Comparison of ENCODE assay signal across 25 mouse cellular contexts in the genomic region with DNA sequence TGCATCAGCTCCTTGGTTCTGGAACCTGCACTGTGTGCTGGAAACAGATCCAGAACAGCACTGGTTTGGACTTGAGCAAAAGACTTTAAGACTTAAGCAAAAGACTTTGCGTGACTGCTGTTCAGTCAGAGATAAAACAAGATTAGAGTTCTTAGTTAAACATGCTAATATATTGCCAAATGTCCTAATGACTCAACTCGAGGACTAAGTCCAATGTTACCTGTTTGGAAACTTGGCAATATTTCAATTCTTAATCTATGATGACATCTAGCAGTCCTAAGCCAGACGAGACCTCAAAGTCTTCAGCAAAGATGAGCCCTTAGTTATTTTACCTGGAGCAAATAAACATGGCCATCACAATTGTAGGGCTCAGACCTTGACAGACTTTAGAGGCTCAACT. TPM values are rescaled to one million over a fixed set of nuclear protein-coding genes. Genes with fewer than 3 reads are reported as not detected.
A peak's percentile ranks its signal among the peaks of the same experiment; 100 is the strongest.
DNase-seq lines count a peak whose midpoint lies in the region; ATAC-seq and TF ChIP-seq lines count a peak whose summit lies in the region.
"Had no signal": no experiment of that assay in that cellular context is flagged by ENCODE, and none has a peak within 500 bp of the region (broad histone marks: within the 10 kb centered on the region; RNA-seq: fewer than 3 reads in every experiment).

No protein-coding gene starts in this region.

- no peak overlapping the region for H3K9ac ChIP-seq in liver, embryonic 15.5 days
- no peak overlapping the region for H3K9ac ChIP-seq in intestine, embryonic 16.5 days (ENCODE audit: low read depth, low read length)
- no peak overlapping the region for H3K9ac ChIP-seq in stomach, postnatal 0 days (ENCODE audit: low read length)
- no peak overlapping the region for H3K9ac ChIP-seq in hindbrain, embryonic 12.5 days
- H3K9ac ChIP-seq: embryonic facial prominence, embryonic 15.5 days; forebrain, embryonic 15.5 days; hindbrain, embryonic 13.5 days had no signal

- no peaks in the 10 kb centered on the region for H3K9me3 ChIP-seq in liver, embryonic 15.5 days (replicated peaks)
- H3K9me3 ChIP-seq in intestine, embryonic 16.5 days (ENCODE audit: control insufficient read depth, low read length) = no peaks in the 10 kb centered on the region
- no peaks in the 10 kb centered on the region for H3K9me3 ChIP-seq in stomach, postnatal 0 days (ENCODE audit: control insufficient read depth, low read length)
- H3K9me3 ChIP-seq in hindbrain, embryonic 12.5 days (replicated peaks) = peaks cover 6% of the 10 kb centered on the region
- H3K9me3 ChIP-seq: embryonic facial prominence, embryonic 15.5 days; forebrain, embryonic 15.5 days had no signal

- H3K27ac ChIP-seq in liver, embryonic 15.5 days (replicated peaks) = peak overlapping the region; percentile 36; the same call in 1 of the 2 replicates
- H3K27ac ChIP-seq in intestine, embryonic 16.5 days (ENCODE audit: low read length) = no peak overlapping the region
- no peak overlapping the region for H3K27ac ChIP-seq in stomach, postnatal 0 days (replicated peaks)
- no peak overlapping the region for H3K27ac ChIP-seq in hindbrain, embryonic 12.5 days
- H3K27ac ChIP-seq: embryonic facial prominence, embryonic 15.5 days; forebrain, embryonic 15.5 days; heart, embryonic 10.5 days; hindbrain, embryonic 13.5 days had no signal

- DNase-seq in liver = no peak
- peak; percentile 88 for DNase-seq in gonadal fat pad, adult 2 months (ENCODE audit: low read depth)
- no peak for DNase-seq in stomach, postnatal 0 days (ENCODE audit: low spot score)
- no peak for DNase-seq in B cell, adult 2 months
- DNase-seq: adrenal gland, adult 8-10 months; cerebellum, adult 2 months; cerebellum, postnatal 10 days; embryo, embryonic 11 days; gastrocnemius, postnatal 36 days; heart, adult 18-20 months; heart, postnatal 10 days; heart, postnatal 4 days had no signal

- H3K4me1 ChIP-seq in liver, embryonic 15.5 days (replicated peaks) = peaks cover 3% of the 10 kb centered on the region; the same call in 1 of the 2 replicates
- no peaks in the 10 kb centered on the region for H3K4me1 ChIP-seq in intestine, embryonic 16.5 days (ENCODE audit: control insufficient read depth, insufficient read depth, low read length)
- no peaks in the 10 kb centered on the region for H3K4me1 ChIP-seq in stomach, postnatal 0 days (replicated peaks; ENCODE audit: control insufficient read depth, insufficient read depth)
- H3K4me1 ChIP-seq in hindbrain, embryonic 12.5 days = 0 out of 2 replicates have a peak, but pooled peaks cover under 1% of the 10 kb centered on the region
- H3K4me1 ChIP-seq: embryonic facial prominence, embryonic 15.5 days; hindbrain, embryonic 13.5 days had no signal

- H3K36me3 ChIP-seq in liver, embryonic 15.5 days (replicated peaks) = no peaks in the 10 kb centered on the region
- no peaks in the 10 kb centered on the region for H3K36me3 ChIP-seq in intestine, embryonic 16.5 days (ENCODE audit: control insufficient read depth, insufficient read depth, low read length)
- H3K36me3 ChIP-seq in stomach, postnatal 0 days (ENCODE audit: control insufficient read depth, insufficient read depth, low read length) = no peaks in the 10 kb centered on the region
- H3K36me3 ChIP-seq in hindbrain, embryonic 12.5 days = no peaks in the 10 kb centered on the region
- H3K36me3 ChIP-seq: embryonic facial prominence, embryonic 15.5 days; forebrain, embryonic 15.5 days; G1E; heart, embryonic 10.5 days; hindbrain, embryonic 13.5 days had no signal

- TF ChIP-seq EP300 in stomach, postnatal 0 days (optimal IDR thresholded peaks at IDR 0.05) = no peak

- 48% methylated on average over 3 of the region's 3 CpGs for WGBS in liver, embryonic 15.5 days (ENCODE audit: insufficient replicate concordance)
- 49% methylated on average over 3 of the region's 3 CpGs for WGBS in intestine, embryonic 16.5 days
- 41% methylated on average over 3 of the region's 3 CpGs for WGBS in stomach, postnatal 0 days
- WGBS in hindbrain, embryonic 12.5 days = 81% methylated on average over 3 of the region's 3 CpGs

- no peak for TF ChIP-seq CTCF in stomach, postnatal 0 days (IDR thresholded peaks at IDR 0.05; ENCODE audit: low read depth)

- H3K27me3 ChIP-seq in liver, embryonic 15.5 days = no peaks in the 10 kb centered on the region; the same call in 1 of the 2 replicates
- no peaks in the 10 kb centered on the region for H3K27me3 ChIP-seq in intestine, embryonic 16.5 days (replicated peaks; ENCODE audit: control insufficient read depth, insufficient read depth, low read length)
- no peaks in the 10 kb centered on the region for H3K27me3 ChIP-seq in stomach, postnatal 0 days (ENCODE audit: control insufficient read depth, insufficient read depth, low read length)
- no peaks in the 10 kb centered on the region for H3K27me3 ChIP-seq in hindbrain, embryonic 12.5 days
- H3K27me3 ChIP-seq: embryonic facial prominence, embryonic 15.5 days; forebrain, embryonic 15.5 days; hindbrain, embryonic 13.5 days had no signal

- no peak overlapping the region for H3K4me3 ChIP-seq in liver, embryonic 15.5 days (replicated peaks)
- no peak overlapping the region for H3K4me3 ChIP-seq in intestine, embryonic 16.5 days (ENCODE audit: low read length)
- no peak overlapping the region for H3K4me3 ChIP-seq in stomach, postnatal 0 days (ENCODE audit: low read depth, low read length)
- H3K4me3 ChIP-seq in hindbrain, embryonic 12.5 days = no peak overlapping the region
- H3K4me3 ChIP-seq: embryonic facial prominence, embryonic 15.5 days; erythroblast, embryonic 14.5 days; forebrain, embryonic 15.5 days; heart, embryonic 10.5 days; hindbrain, embryonic 13.5 days had no signal

- H3K4me2 ChIP-seq in liver, embryonic 15.5 days = no peak overlapping the region
- no peak overlapping the region for H3K4me2 ChIP-seq in intestine, embryonic 16.5 days (ENCODE audit: low read depth, low read length)
- H3K4me2 ChIP-seq in stomach, postnatal 0 days (replicated peaks; ENCODE audit: low read depth) = no peak overlapping the region
- no peak overlapping the region for H3K4me2 ChIP-seq in hindbrain, embryonic 12.5 days (replicated peaks)
- H3K4me2 ChIP-seq: embryonic facial prominence, embryonic 15.5 days; forebrain, embryonic 15.5 days; hindbrain, embryonic 13.5 days had no signal

- peak; percentile 66; the same call in 1 of the 2 replicates for ATAC-seq in liver, embryonic 15.5 days (ENCODE audit: insufficient read depth)
- peak; percentile 76 for ATAC-seq in intestine, embryonic 16.5 days
- 0 out of 2 replicates have a peak, but pooled peaks have one; percentile 54 for ATAC-seq in stomach, postnatal 0 days (ENCODE audit: low FRiP score, low TSS enrichment)
- ATAC-seq in hindbrain, embryonic 12.5 days (ENCODE audit: low FRiP score) = no peak
- ATAC-seq: CD4-positive, CD25-positive, alpha-beta regulatory T cell, adult 4 months; forebrain, embryonic 15.5 days had no signal

RNA-seq across cellular contexts. Expression of gene Usp40, which starts 5.4 kb away (rescaled TPM):
- polyA plus RNA-seq in liver, embryonic 15.5 days (2015; fragmentation: Nextera tagmentation; extraction: Ambion mirVana) = 8.2 and 8.7 TPM in 2 replicates
- 11.2 and 12.0 TPM in 2 replicates for polyA plus RNA-seq in gonadal fat pad, adult 2 months (2012; rRNA removed)
- 27.4 and 28.4 TPM in 2 replicates for polyA plus RNA-seq in intestine, embryonic 16.5 days (2015; fragmentation: Nextera tagmentation; extraction: Ambion mirVana)
- 10.4 and 10.7 TPM in 2 replicates for polyA plus RNA-seq in stomach, postnatal 0 days (2015; fragmentation: Nextera tagmentation; extraction: Ambion mirVana)
- 35.9 and 37.2 TPM in 2 replicates for polyA plus RNA-seq in hindbrain, embryonic 12.5 days (2016; fragmentation: Nextera tagmentation; extraction: Ambion mirVana)

RNA-seq across cellular contexts. Expression of gene Ugt1a10, which starts 41.5 kb away (rescaled TPM):
- polyA plus RNA-seq in liver, embryonic 15.5 days (2015; fragmentation: Nextera tagmentation; extraction: Ambion mirVana) = not detected in 2 replicates
- polyA plus RNA-seq in gonadal fat pad, adult 2 months (2012; rRNA removed) = not detected in 2 replicates
- not detected in 2 replicates for polyA plus RNA-seq in intestine, embryonic 16.5 days (2015; fragmentation: Nextera tagmentation; extraction: Ambion mirVana)
- polyA plus RNA-seq in stomach, postnatal 0 days (2015; fragmentation: Nextera tagmentation; extraction: Ambion mirVana) = not detected in 2 replicates
- not detected in 2 replicates for polyA plus RNA-seq in hindbrain, embryonic 12.5 days (2016; fragmentation: Nextera tagmentation; extraction: Ambion mirVana)
- polyA plus RNA-seq: CD4-positive, CD25-positive, alpha-beta regulatory T cell, adult 4 months; cerebellum, adult 2 months; embryonic facial prominence, embryonic 11.5 days; embryonic facial prominence, embryonic 15.5 days; erythroblast, embryonic 14.5 days; forebrain, embryonic 11.5 days; forebrain, embryonic 15.5 days; G1E; heart, embryonic 10.5 days; heart, embryonic 14.5 days; hindbrain, embryonic 13.5 days had no signal

RNA-seq across cellular contexts. Expression of gene Ugt1a9, which starts 56.9 kb away (rescaled TPM):
- 0.36 and 0.59 TPM in 2 replicates for polyA plus RNA-seq in liver, embryonic 15.5 days (2015; fragmentation: Nextera tagmentation; extraction: Ambion mirVana)
- 0.14 and 0.23 TPM in 2 replicates for polyA plus RNA-seq in gonadal fat pad, adult 2 months (2012; rRNA removed)
- polyA plus RNA-seq in intestine, embryonic 16.5 days (2015; fragmentation: Nextera tagmentation; extraction: Ambion mirVana) = 17.8 and 23.5 TPM in 2 replicates
- polyA plus RNA-seq in stomach, postnatal 0 days (2015; fragmentation: Nextera tagmentation; extraction: Ambion mirVana) = 0.65 and 1.4 TPM in 2 replicates
- not detected in 2 replicates for polyA plus RNA-seq in hindbrain, embryonic 12.5 days (2016; fragmentation: Nextera tagmentation; extraction: Ambion mirVana)
- polyA plus RNA-seq: CD4-positive, CD25-positive, alpha-beta regulatory T cell, adult 4 months; cerebellum, adult 2 months; embryonic facial prominence, embryonic 11.5 days; embryonic facial prominence, embryonic 15.5 days; erythroblast, embryonic 14.5 days; forebrain, embryonic 11.5 days; forebrain, embryonic 15.5 days; G1E; heart, embryonic 10.5 days; heart, embryonic 14.5 days; hindbrain, embryonic 13.5 days had no signal
